Mouse (Mus musculus) left cerebral cortex, postnatal 14 days (tissue): ENCODE measurements around the gene Cpox. TPM values are rescaled to one million over a fixed set of nuclear protein-coding genes. Genes with fewer than 3 reads are reported as not detected.

ENCODE experiments used
- DNase-seq, 2 experiments: peaks; one replicate each; pipeline ENCODE4 v3.0.0; 2021 to 2022; ENCODE audit warnings: low spot score in 2 of 2, mixed read lengths in 1 of 2
- intact Hi-C: fragments of 180-260 bp; cut with DNase I; formaldehyde crosslinking; loops from one replicate; pipeline ENCODE4 v1.15.1; 2025
- total RNA-seq, 2 experiments: library from RNA; stranded (reverse); gene quantifications; 2 replicates each; pipeline ENCODE4 v1.2.3; 2021

The Cpox gene
- total RNA-seq, 2 experiments from 2014 or later = 33.7 to 35.5 TPM

GRCm38 (mm10) chr16:58688534-58688933 is 18.4 kb downstream of the Cpox start:
- DNase-seq = no peak
- intact Hi-C loops = no loop called here

GRCm38 (mm10) chr16:58689555-58690169 is 19.6 kb downstream of the Cpox start:
- DNase-seq = no peak
- intact Hi-C loops = no loop called here

GRCm38 (mm10) chr16:58690322-58690732 is 20.2 kb downstream of the Cpox start:
- DNase-seq = no peak
- intact Hi-C loops = no loop called here

GRCm38 (mm10) chr16:58694091-58694490 is 24.0 kb downstream of the Cpox start:
- DNase-seq = no peak
- intact Hi-C loops = no loop called here

GRCm38 (mm10) chr16:58696796-58697195 is 26.7 kb downstream of the Cpox start:
- intact Hi-C loops = no loop called here

GRCm38 (mm10) chr16:58697261-58697660 is 27.2 kb downstream of the Cpox start:
- intact Hi-C loops = no loop called here
- DNase-seq = no peak

More at GRCm38 (mm10) chr16:58696796-58697195, 26.7 kb downstream of the Cpox start:
- no peak for DNase-seq

GRCm38 (mm10) chr16:58700174-58700573 is 30.1 kb downstream of the Cpox start:
- intact Hi-C loops = no loop called here
- DNase-seq = no peak

- DNase-seq = no peak
- intact Hi-C loops = no loop called here
Observed at GRCm38 (mm10) chr16:58700816-58701424, 30.8 kb downstream of the Cpox start.

- no peak for DNase-seq
Observed at GRCm38 (mm10) chr16:58701779-58702178, 31.7 kb downstream of the Cpox start.

GRCm38 (mm10) chr16:58702329-58702932 is 32.3 kb downstream of the Cpox start:
- DNase-seq = no peak
- intact Hi-C loops = no loop called here

More at GRCm38 (mm10) chr16:58701779-58702178, 31.7 kb downstream of the Cpox start:
- intact Hi-C loops = no loop called here

- intact Hi-C loops = no loop called here
- DNase-seq = no peak
Observed at GRCm38 (mm10) chr16:58703382-58704124, 33.5 kb downstream of the Cpox start.

GRCm38 (mm10) chr16:58704999-58705398 is 34.9 kb downstream of the Cpox start:
- intact Hi-C loops = no loop called here
- DNase-seq = no peak

GRCm38 (mm10) chr16:58707276-58707905 is 37.3 kb downstream of the Cpox start:
- intact Hi-C loops = no loop called here
- DNase-seq = peak; percentile 30 to 60

- intact Hi-C loops = no loop called here
- DNase-seq = no peak
Observed at GRCm38 (mm10) chr16:58708601-58709475, 38.7 kb downstream of the Cpox start.

GRCm38 (mm10) chr16:58709536-58709935 is 39.4 kb downstream of the Cpox start:
- intact Hi-C loops = no loop called here

GRCm38 (mm10) chr16:58712221-58712620 is 42.1 kb downstream of the Cpox start:
- DNase-seq = no peak
- intact Hi-C loops = no loop called here

More at GRCm38 (mm10) chr16:58709536-58709935, 39.4 kb downstream of the Cpox start:
- no peak for DNase-seq

- no peak for DNase-seq
- intact Hi-C loops = no loop called here
Observed at GRCm38 (mm10) chr16:58713128-58713527, 43.0 kb downstream of the Cpox start.

- DNase-seq = no peak
- intact Hi-C loops = no loop called here
Observed at GRCm38 (mm10) chr16:58715018-58715417, 44.9 kb downstream of the Cpox start.

- intact Hi-C loops = no loop called here
- DNase-seq = no peak
Observed at GRCm38 (mm10) chr16:58718666-58719120, 48.6 kb downstream of the Cpox start, which contains the start of gene Gpr15. TSS of gene Gpr15 (minus strand) at chr16:58719070.
